Mouse (Mus musculus) olfactory bulb, adult 2 months (tissue): ENCODE data around the gene Ldhd.

Experiments used
- CTCF ChIP-seq: fragments of 200-500 bp; IDR thresholded peaks from 2 replicates; pipeline ENCODE4 v1.5.1; 2012; ENCODE audit warnings: low read depth, mild to moderate bottlenecking, low read length, moderate library complexity; ENCODE audit not compliant: insufficient read depth
- POLR2A ChIP-seq: fragments of 200-500 bp; IDR thresholded peaks from 2 replicates; pipeline ENCODE4 v1.6.1; 2012; ENCODE audit warnings: mild to moderate bottlenecking, low read depth, low read length, moderate library complexity; ENCODE audit not compliant: insufficient read depth

GRCm38 (mm10) chr8:111642939-111643263, 12.7 kb upstream of the Ldhd start:
- TF ChIP-seq POLR2A = no peak
- no peak for TF ChIP-seq CTCF
